Mouse (Mus musculus): ENCODE data around the gene Morf4l1.

- TF ChIP-seq CTCF (IDR thresholded peaks at IDR 0.05) (no peak), EP300 (IDR thresholded peaks at IDR 0.05) (no peak)
Measured at GRCm38 (mm10) chr9:90056716-90057115, 57.9 kb downstream of the Morf4l1 start.

Data from lung, postnatal 0 days (tissue).